Mouse (Mus musculus): ENCODE results near the gene Zbtb16.

GRCm38 (mm10) chr9:48834541-48835411 lies 1.2 kb downstream of the Zbtb16 start:
- TF ChIP-seq MAX (IDR thresholded peaks at IDR 0.05; ENCODE audit: low read length), result no peak
- no peak for TF ChIP-seq ZNF384 (IDR thresholded peaks at IDR 0.05; ENCODE audit: low read depth, low read length)
- no peak for TF ChIP-seq GATA1 (IDR thresholded peaks at IDR 0.05; ENCODE audit: low read depth, low read length)
- no peak for TF ChIP-seq POLR2A (IDR thresholded peaks at IDR 0.05; ENCODE audit: control insufficient read depth in 1 of 2, insufficient read depth in 1 of 2, low read depth in 1 of 2, low read length in 2 of 2, poor library complexity in 1 of 2)
